Mouse (Mus musculus) retina, adult 2 months (tissue): ENCODE results near the gene Tmem62.
A peak's percentile ranks its signal among the peaks of the same experiment; 100 is the strongest.
"Not testable (repeated sequence)": the region's sequence is repeated elsewhere in the genome, so short reads cannot be mapped to it uniquely, and the experiment has no call there.

ENCODE experiments used
- DNase-seq: peaks from one replicate; pipeline ENCODE4 v3.0.0-alpha.2; 2012; ENCODE audit warnings: low read depth, low spot score

The Tmem62 gene

DNA sequence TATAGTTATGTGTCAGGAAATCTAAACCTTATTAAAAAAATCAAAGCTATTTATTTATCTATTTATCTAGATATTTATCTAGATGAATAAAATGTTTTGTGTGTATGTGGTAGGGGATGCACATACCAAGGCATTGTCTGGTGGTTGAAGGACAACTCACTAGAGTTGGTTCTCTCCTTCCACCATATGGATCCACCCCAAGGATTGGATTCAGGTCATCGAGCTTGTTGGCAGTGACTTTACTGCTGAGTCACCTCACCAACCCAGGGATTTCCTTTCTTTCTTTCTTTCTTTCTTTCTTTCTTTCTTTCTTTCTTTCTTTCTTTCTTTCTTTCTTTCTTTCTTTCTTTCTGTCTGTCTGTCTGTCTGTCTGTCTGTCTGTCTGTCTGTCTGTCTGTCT, 19.8 kb downstream of the Tmem62 start:
- DNase-seq, result not testable (repeated sequence)

DNA sequence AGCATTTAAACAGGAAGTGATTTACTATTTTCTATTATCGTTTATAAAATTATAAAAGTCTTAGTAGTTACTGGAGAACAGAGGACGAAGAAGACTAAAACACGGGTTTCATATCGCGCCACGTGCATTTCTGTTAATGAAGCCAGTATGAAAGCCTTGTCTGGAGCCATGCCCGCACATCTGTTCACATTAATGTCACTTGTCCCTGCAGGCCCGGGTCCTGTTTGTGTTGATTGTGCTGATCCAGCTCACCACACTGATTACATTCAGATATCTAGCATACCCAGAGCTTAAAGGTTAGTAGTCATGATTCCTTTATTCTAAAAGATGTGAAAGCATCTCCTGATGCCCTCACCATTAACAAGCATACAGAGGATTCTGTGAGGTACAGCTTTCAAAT, 22.0 kb downstream of the Tmem62 start:
- no peak for DNase-seq

DNA sequence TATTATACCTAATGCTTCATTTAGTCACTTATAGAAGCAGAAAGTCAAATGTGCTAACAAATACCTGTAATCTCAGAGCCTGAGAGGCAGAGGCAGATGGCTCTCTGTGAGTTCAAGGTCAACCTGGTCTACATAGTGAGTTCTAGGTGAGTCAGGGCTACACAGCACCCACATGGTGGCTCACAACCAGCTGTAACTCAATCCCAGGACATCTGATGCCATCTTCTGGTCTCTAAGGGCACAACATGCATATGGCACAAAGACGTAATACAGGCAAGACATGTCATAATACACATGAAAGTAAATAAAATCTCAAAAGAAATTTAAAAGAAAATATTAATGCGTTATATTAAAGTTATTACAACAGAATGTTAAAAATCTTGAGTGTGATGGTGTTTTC, 26.8 kb downstream of the Tmem62 start:
- no peak for DNase-seq

DNA sequence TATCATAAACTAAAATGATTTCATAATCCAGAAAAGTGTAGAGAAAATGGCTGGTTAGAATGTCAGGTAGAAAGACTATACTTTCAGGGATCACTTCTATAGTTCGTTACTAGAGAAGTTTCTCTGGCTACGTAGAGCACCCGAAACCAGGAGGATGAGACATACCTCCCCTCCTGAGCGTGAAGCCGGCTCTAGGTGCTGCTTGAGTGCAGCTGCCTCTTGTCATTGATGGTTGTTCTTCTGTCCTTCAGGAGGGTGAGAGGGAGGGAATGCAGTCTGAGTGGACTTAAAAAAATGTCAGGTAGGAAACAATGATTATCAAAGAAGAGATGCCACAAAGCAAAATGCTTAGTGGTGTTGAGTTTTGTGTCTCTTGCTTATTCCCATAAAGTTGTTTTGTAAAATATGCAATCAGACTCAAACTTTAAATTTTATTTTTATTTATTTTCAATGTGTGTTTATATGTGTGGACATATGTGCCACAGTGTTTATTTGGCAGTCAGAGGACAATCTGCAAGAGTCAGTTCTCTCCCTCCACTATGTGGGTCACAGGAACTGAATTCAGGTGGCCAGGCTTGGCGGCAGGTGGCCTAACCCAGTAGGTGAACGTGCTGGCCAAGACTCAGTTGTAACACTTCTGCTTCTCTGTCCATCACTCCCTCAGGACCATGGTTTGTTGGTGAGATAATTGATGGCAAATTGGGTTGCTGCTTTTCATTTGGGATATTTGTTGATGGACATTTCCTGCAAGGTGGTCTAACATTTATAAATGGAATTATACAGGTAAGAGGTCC, 27.4 kb downstream of the Tmem62 start:
- no peak for DNase-seq

DNA sequence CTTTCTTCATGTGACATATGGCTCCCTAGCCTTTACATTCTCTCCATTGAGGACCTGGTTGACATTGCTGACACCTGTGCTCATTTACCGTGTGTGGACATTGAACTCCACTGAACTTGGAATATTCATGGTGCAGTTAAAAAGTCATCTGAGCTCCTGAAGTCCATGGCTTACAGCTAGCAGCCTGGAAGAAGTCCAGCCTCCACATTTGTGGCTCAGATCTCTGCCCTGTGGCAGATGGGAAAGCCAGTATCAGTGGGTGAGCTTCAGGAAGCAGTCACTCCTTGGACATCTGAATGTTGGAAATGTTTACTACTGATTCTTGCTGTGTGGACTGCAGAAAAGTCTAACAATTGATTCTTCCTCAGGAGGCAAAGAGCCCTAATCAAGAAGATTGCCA, 30.2 kb downstream of the Tmem62 start:
- no peak for DNase-seq

DNA sequence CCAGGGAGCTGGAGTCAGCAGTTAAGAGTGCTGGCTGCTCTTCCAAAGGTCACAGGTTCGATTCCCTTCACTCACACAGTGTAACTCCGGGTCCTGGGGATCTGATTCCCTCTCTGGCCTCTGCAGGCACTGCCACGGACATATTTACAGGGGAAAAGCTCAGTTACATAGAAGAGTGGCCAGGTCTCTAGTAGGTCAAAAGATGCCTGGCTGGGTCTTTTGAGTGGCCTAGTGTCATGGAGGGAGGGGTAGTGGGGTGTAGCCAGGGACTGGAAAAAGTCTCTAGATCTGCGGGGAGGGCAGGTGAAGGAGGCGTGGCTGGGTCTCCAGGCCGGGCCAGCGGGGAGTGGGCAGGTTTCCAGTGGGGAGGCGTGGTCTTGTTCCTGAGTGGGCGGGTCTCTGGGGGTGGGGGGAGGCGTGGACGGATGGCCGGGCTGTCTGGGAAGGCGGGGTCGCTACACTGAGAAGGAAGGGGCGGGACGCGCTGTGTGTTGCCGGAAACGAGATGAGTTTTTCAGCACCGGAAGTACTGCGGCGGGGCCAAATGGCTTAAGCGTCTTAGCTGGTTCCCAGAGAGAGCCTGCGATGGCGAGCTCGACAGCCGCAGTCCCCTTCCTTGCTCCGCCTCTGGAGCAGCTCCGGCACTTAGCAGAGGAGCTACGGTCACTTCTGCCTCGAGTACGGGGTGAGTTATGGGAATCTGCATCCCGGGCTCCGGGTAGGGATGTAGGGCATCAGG, 31.3 kb downstream of the Tmem62 start, which contains the start of gene Ccndbp1:
Gene Ccndbp1 (plus strand): TSS at position 479 of the 739 bp plus-strand sequence.
- peak; percentile 86 for DNase-seq

DNA sequence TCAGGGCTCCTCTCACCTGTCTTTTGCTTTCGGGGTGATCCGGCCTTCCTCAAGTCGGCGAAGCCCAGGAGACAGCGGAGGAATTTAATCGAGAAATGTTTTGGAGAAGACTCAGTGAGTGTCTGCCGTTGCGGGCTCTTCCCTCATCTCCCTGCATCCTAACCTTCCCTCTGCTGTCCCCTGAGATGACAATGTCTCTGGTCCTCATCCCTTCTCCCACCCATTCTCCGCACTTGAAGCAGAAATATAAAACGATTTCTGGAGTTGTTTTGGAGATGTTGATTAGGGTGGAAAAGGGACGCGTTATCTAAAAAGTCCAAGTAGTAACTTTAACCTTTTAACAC, 31.8 kb downstream of the Tmem62 start:
- no peak for DNase-seq

DNA sequence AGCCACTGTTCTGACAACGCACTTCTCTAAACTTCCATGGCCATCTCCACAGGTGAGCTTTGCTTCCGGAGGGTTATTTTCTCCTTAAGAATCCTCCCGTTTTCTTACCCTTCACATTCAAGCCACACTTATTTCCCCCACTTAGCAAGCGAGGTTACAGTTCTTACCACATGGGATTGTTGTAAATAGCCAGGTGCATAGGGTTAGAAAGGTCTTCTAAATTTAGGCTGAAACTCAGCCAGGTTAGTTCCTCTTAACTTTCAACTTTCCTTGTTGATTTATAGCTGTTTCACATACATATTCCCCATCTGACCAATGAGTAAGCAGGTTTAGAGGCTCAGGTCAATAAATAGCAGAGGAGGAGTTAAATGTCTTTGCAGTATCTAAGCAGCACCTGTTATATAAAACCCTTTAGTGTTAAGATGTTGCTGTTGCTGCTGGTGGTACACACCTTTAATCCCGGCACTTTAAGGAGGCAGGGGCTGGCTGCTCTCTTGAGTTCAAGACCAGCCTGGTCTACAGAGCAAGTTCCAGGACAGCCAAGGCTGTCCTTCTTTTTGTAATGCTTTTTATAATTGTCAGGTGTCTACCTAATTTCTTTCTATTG, 32.4 kb downstream of the Tmem62 start:
- peak; percentile 8 for DNase-seq

DNA sequence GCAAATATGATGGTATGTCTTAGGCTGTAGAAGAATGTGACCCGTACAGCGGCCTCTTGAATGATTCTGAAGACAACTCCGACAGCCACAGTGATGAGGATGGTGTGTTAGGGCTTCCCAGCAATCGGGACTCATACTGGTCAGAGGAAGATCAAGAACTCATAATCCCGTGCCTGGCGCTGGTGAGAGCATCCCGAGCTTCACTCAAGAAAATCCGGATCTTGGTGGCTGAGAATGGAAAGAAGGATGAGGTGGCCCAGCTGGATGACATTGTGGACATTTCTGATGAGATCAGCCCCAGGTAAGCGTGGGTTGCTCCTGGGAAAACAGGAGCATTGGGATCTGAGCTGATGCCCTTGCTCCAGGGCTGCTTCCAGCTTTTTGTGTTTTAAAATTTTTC, 35.9 kb downstream of the Tmem62 start:
- no peak for DNase-seq

DNA sequence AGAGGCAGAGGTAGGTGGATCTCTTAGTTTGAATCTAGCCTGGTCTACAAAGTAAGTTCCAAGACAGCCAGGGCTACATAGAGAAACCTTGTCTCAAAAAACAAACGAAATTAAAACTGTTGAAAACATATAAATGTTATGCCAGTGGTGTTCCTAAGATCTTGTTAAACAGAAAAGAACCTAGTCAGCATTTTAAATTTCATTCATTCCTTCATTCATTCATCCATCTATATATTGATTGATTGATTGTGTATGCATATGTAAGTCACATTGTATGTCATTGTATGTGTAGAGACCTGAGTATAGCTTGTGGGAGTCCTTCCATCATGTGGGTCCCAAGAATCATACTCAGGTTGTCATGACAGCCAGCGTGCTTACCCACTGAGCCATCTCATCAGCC, 38.7 kb downstream of the Tmem62 start:
- no peak for DNase-seq

DNA sequence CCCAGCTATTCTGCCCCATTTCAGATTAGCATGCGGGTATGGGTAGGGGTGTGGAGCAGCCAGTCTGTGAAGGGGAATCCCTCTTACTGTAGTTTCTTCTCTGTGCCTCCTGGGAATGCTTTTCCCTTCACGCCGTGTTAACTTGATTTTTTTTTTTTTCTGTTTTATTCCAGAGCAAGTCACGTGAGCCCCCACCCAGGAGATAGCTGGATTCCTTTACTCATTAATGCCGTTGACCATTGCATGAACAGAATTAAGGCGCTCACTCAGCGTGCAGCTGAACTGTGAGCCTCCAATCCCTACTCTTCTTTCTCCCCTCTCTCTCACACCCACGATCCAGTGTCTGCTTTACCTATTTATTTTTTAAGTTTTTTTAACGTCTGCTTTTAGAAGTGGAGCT, 39.4 kb downstream of the Tmem62 start:
- no peak for DNase-seq

DNA sequence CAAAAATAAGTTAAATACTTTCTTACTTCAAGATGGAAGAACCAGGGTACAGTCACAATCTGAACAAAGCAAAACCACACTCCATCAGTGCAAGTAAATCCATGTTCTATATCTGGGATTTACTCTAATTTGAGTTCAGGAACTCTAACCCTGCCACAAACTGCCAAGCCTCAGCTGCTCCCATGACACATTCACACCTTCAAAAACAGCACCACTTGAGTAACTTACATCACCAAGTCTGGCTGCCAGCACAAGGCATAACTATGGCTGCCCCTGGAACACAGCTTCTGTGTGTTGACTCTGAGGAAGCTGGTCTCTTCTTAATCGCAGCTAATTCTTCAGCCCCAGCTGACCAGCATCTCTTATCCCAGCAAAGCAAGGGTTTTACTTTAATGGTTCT, 40.3 kb downstream of the Tmem62 start:
- no peak for DNase-seq

DNA sequence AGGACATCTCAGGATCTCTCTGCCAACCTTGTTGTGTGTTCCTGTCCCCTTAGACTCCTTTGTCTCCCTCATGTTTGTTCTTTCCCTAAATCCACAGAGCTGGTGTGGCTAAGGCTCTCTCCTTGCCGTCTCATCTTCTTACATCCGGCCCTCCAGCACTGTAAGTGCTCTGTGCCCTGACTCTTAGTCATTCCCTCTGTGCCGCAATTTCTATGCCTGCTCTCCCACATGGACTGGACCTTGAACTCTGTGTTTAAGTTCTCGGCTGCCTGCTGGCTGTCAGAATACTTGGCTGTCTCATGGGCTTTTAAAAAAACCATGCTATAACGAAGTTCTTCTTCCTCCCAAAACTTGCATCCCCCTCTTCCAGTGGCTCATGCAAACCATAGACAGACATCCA, 46.1 kb downstream of the Tmem62 start:
- DNase-seq, result no peak

DNA sequence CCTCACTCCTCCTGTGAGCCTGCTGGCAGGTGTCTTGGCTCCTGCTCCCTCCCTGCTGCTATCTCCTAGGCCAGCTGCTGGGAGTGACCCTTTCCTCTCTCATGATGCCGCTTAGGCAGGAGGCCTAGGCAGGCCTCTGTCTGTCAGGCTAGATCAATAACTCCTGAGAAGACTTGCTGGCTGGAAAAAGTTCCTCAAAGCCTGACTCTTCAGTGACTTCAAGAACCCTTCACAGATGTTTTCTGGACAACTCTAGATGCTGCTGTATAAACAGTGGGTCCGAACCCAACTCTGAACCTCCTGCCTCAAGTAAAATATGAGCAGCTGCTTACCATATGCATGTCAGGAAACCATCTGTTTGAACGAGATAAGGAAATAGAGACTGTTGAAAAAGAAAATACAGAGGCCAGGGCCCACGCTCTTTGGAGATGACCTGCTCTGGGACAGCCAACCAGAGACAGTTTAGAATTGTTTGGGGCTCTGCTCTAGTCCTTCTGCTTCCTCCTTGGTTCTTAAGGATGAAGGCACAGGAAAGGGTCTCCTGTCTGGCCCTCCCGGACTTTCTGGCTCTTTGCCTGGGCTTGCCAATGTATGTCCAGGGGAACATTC, 60.0 kb downstream of the Tmem62 start, which contains the start of gene Epb42:
Gene Epb42 (minus strand): TSS at position 340 of the 609 bp plus-strand sequence.
- no peak for DNase-seq

DNA sequence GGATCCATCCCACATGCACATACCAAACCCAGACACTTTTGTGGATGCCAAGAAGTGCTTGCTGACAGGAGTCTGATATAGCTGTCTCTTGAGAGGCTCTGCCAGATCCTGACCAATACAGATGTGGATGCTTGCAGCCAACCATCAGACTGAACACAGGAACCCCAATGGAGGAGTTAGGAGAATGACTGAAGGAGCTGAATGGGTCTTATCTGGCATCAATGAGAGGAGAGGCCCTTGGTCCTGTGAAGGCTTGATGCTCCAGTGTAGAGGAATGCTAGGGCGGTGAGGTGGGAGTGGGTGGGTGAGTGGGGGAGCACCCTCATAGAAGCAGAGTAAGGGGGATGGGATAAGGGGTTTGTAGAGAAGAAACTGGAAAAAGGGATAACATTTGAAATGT, 62.0 kb downstream of the Tmem62 start:
- DNase-seq, result not testable (repeated sequence)

DNA sequence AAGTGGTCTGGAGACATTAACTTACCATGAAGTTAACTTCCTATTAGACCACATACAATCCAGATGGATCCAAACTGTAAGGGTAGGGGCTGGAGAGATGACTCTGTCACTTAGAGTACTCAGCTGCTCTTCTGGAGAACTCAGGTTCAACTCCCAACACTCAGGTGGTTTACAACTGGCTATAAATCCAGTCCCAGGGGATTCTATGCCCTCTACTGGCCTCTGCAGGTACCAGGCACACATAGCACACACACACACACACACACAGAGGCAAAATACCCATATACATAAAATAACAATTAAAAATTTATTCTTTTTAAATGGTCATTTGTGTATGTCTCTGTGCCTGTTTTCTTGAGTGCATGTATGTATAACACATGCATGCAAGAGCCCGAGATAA, 62.6 kb downstream of the Tmem62 start:
- no peak for DNase-seq

DNA sequence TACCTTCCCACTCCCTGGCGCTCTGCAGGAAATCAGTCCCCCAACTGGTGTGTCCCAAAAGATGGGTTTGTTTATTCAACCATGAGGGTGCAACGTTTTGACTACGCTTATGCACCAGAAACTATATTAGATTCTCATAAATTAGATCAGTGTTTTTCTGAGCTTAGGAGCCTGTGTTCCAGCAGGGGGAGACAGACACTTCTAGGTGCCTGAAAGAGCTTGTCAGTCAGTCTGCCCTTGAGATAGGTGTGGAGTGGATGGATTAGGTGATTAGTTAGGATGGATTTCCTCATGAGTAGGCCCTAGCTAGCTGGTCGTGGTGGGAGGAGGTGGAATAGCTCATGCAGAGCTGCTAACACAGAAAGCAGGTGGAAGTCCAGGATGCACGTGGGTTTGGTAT, 64.3 kb downstream of the Tmem62 start:
- peak; percentile 68 for DNase-seq

DNA sequence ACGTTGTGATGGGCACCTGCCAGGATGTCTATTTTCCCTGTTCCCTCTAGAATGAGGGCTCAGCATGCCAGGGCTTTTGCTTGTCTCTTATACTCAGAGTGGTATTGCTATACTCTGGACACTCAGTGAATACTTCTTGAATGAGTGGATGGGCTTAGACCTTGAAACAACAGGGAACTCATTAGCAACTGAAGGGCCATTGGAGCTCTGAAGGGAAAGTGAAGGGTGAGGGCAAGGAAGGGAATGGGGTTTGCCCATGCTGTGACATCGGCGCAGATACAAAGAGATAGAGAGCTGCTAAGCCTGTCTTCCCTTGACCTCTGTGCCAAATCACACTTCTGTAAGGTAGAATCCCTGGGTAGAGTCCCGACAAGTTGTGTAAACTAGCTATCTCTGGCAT, 68.8 kb downstream of the Tmem62 start:
- no peak for DNase-seq

DNA sequence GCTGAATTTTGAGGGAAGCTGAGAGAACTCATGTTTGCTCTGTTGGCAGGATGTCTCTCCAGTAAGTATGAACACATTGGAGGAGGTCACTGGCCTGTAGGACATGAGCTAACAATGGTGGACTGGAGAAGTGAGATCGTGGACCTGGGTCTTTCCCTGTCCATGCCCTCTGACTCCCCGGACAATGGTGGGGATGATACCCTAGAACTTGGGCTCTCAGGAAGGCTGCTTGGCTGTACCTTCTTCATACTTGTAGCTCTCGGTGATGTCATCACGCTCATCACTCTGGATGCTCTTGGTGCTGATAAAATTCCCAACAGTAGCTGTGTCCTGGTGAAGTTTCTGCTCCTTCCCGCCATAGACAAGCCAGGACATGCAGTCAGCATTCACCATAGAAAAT, 75.4 kb downstream of the Tmem62 start:
- DNase-seq, result no peak

DNA sequence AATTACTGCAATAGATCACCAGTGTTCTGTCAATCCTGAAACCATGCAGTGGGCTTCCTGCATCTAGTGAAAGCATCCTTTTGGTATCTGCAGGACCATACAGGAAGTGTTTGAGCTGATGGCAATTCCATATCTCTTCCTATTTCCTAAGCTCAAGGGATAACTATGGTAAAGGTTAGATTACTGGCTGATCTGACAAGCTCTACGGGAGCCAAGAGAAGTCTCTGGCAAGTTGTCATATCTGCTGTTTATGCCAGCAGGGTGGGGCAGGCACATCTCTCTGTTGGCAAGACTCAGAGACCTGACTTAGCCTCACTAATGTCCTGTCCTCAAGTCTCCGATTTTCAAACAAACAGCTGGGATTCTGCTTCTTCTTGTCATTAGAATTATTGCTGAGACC, 77.2 kb downstream of the Tmem62 start:
- no peak for DNase-seq

DNA sequence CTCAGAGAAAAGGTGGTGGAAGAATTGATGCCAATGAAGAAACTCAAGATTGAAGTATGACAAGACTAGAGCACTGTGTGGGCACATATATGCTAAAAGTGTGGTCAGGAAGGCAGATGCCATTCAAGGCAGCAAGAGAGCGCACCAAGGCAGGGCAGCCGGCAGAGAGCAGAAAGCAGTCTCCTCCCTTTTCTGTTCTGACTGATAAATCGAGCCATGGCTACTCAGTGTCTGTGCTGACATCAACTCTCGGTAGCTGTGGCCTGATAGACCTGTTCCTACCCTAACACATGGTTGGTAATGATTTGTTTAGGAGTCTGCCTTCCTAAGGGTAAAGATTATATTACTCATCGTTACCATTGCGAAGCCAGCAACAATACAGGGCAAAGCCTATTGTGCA, 79.1 kb downstream of the Tmem62 start:
- no peak for DNase-seq
